Mouse (Mus musculus): ENCODE results near the gene Srebf1. TPM values are rescaled to one million over a fixed set of nuclear protein-coding genes. Genes with fewer than 3 reads are reported as not detected.

Srebf1 gene
- polyA plus RNA-seq, 1 experiment from 2014 or later: 81.5 TPM

- 76% methylated on average over 14 of the region's 14 CpGs for WGBS
- H3K27me3 ChIP-seq (replicated peaks): no peaks in the 10 kb centered on the region
- H3K36me3 ChIP-seq: peaks cover 5% of the 10 kb centered on the region; the same call in 1 of the 2 replicates
- no peaks in the 10 kb centered on the region for H3K9me3 ChIP-seq
- ATAC-seq (ENCODE audit: insufficient read depth, low FRiP score, low read depth): no peak
- no peak overlapping the region for H3K9ac ChIP-seq
- H3K4me2 ChIP-seq: no peak overlapping the region
- no peak overlapping the region for H3K4me3 ChIP-seq (replicated peaks)
- H3K27ac ChIP-seq: no peak overlapping the region
- H3K4me1 ChIP-seq: peaks cover 9% of the 10 kb centered on the region; the same call in 1 of the 2 replicates
Measured at GRCm38 (mm10) chr11:60232441-60233058, 10.2 kb upstream of the Srebf1 start.

DNA sequence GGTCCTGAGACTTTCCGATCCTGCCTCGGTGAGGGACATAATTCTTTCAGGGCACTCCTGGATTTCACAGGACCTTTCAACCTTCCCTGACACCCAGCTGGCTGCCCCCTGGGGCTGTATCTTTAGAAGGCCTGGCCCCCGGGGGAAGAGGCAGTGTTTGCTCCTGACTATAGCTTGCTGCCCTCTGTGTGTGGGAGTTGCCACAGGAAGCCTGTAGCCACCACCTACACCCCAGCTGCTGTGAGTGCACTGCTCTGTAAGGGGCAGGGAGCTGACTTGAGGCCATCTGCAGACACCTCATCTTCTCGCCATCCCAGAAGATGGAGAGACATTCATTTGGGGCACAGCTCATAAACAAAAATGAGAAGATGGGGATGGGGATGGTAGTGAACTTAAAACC, 9.6 kb upstream of the Srebf1 start:
- Histone ChIP-seq H3K27ac (no peak overlapping the region), H3K4me3 (replicated peaks) (no peak overlapping the region), H3K4me1 (peaks cover 9% of the 10 kb centered on the region; the same call in 1 of the 2 replicates), H3K27me3 (replicated peaks) (no peaks in the 10 kb centered on the region), H3K4me2 (no peak overlapping the region), H3K9me3 (no peaks in the 10 kb centered on the region), H3K36me3 (no peaks in the 10 kb centered on the region; the same call in 1 of the 2 replicates), H3K9ac (no peak overlapping the region)
- 48% methylated on average over 4 of the region's 4 CpGs for WGBS
- ATAC-seq (ENCODE audit: insufficient read depth, low FRiP score, low read depth): no peak

GRCm38 (mm10) chr11:60231326-60231725, 8.9 kb upstream of the Srebf1 start:
- H3K9ac ChIP-seq: no peak overlapping the region
- ATAC-seq (ENCODE audit: insufficient read depth, low FRiP score, low read depth): no peak
- no peaks in the 10 kb centered on the region for H3K27me3 ChIP-seq (replicated peaks)
- no peaks in the 10 kb centered on the region; the same call in 1 of the 2 replicates for H3K36me3 ChIP-seq
- no peaks in the 10 kb centered on the region for H3K9me3 ChIP-seq
- H3K27ac ChIP-seq: no peak overlapping the region
- H3K4me3 ChIP-seq (replicated peaks): no peak overlapping the region
- 69% methylated on average over 3 of the region's 3 CpGs for WGBS
- peaks cover 9% of the 10 kb centered on the region; the same call in 1 of the 2 replicates for H3K4me1 ChIP-seq
- H3K4me2 ChIP-seq: no peak overlapping the region

GRCm38 (mm10) chr11:60230512-60230911, 8.1 kb upstream of the Srebf1 start:
- H3K27me3 ChIP-seq (replicated peaks): no peaks in the 10 kb centered on the region
- no peak overlapping the region for H3K4me3 ChIP-seq (replicated peaks)
- no peaks in the 10 kb centered on the region for H3K9me3 ChIP-seq
- ATAC-seq (ENCODE audit: insufficient read depth, low FRiP score, low read depth): 0 out of 2 replicates have a peak, but pooled peaks have one; percentile 33
- no peak overlapping the region for H3K9ac ChIP-seq
- no peak overlapping the region for H3K4me2 ChIP-seq
- H3K4me1 ChIP-seq: peaks cover 9% of the 10 kb centered on the region; the same call in 1 of the 2 replicates
- peak overlapping the region; percentile 61; the same call in 1 of the 2 replicates for H3K27ac ChIP-seq
- H3K36me3 ChIP-seq: no peaks in the 10 kb centered on the region; the same call in 1 of the 2 replicates
- 85% methylated on average over 7 of the region's 7 CpGs for WGBS

DNA sequence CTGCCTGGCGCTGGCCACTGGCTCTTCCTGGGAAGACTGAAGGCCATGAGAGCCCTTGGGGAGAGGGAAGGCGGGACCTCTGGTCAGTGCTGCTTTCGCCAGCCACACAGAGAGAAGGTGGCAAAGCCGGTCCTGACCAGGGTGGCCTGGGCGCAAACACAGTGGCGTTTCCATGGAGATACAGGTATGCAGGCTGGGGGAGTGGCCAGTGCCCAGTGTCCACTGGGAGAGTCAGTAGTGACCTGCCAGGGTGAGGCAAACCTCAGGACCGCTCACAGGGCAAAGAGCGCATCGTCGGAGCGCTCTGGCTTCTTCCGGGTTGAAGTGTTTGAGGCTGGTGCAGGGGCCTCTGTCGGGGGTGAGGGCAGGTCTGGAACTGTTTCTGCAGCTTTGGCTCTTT, 7.4 kb upstream of the Srebf1 start:
- Histone ChIP-seq H3K9me3 (no peaks in the 10 kb centered on the region), H3K9ac (no peak overlapping the region), H3K4me1 (peaks cover 9% of the 10 kb centered on the region; the same call in 1 of the 2 replicates), H3K27ac (peak overlapping the region; percentile 61; the same call in 1 of the 2 replicates), H3K4me3 (replicated peaks) (no peak overlapping the region), H3K4me2 (0 out of 2 replicates have a peak overlapping the region, but pooled peaks have one; percentile 4), H3K36me3 (no peaks in the 10 kb centered on the region; the same call in 1 of the 2 replicates), H3K27me3 (replicated peaks) (no peaks in the 10 kb centered on the region)
- ATAC-seq (ENCODE audit: insufficient read depth, low FRiP score, low read depth): peak; percentile 81
- WGBS: 55% methylated on average over 13 of the region's 13 CpGs

- Histone ChIP-seq H3K4me2 (no peak overlapping the region), H3K9ac (no peak overlapping the region), H3K9me3 (no peaks in the 10 kb centered on the region), H3K4me1 (peaks cover 9% of the 10 kb centered on the region; the same call in 1 of the 2 replicates), H3K36me3 (no peaks in the 10 kb centered on the region; the same call in 1 of the 2 replicates), H3K27ac (no peak overlapping the region), H3K4me3 (replicated peaks) (no peak overlapping the region), H3K27me3 (replicated peaks) (no peaks in the 10 kb centered on the region)
- 56% methylated on average over 3 of the region's 3 CpGs for WGBS
- ATAC-seq (ENCODE audit: insufficient read depth, low FRiP score, low read depth): no peak
Measured at GRCm38 (mm10) chr11:60228525-60228924, 6.1 kb upstream of the Srebf1 start.

DNA sequence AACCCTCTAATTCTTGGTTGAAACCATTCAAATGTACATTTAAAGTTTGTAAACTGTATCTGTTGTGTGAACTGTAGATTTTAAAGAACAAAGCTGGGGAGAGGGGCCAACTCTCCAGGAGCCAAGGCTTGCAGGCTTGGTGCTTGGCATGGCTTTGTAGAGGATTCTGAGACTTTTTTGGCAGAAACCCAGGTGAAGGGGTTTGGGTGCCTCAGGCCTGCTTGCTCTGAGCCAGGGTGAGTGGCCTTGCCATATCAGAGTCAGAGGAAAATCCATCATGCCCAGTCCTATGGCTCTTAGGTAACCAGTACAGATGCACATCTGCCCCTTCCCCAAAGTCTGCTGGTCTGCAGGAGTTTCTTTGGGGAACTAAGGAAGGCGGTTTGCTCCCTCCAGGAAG, 3.5 kb upstream of the Srebf1 start:
- Histone ChIP-seq H3K4me1 (peaks cover 23% of the 10 kb centered on the region), H3K9ac (no peak overlapping the region), H3K27me3 (replicated peaks) (no peaks in the 10 kb centered on the region), H3K27ac (no peak overlapping the region), H3K4me3 (replicated peaks) (no peak overlapping the region), H3K9me3 (no peaks in the 10 kb centered on the region), H3K4me2 (no peak overlapping the region), H3K36me3 (no peaks in the 10 kb centered on the region; the same call in 1 of the 2 replicates)
- WGBS: 63% methylated on average over 1 of the region's 1 CpGs
- ATAC-seq (ENCODE audit: insufficient read depth, low FRiP score, low read depth): no peak

DNA sequence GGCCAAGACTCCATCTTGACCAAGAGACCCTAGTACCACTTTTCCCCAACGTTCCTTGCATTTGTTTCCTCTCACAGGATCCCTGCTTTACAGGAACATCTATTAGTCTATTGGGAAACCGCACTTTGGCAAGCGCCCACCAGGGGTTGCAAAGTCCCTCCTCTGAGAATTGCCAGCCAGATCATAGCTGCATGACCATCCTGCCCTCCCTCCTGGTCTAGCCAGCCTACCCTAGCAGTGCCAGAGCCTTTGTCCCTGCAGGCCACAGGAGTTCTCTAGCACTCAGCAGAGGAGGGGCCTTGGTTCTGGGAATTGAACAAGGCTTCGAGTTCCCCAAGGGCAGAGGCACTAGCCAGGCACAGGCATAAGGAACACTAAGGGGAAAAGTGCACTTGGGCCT, 2.3 kb upstream of the Srebf1 start:
- no peaks in the 10 kb centered on the region for H3K27me3 ChIP-seq (replicated peaks)
- no peak for ATAC-seq (ENCODE audit: insufficient read depth, low FRiP score, low read depth)

GRCm38 (mm10) chr11:60222085-60222468, 304 bp downstream of the Srebf1 start:
- H3K9me3 ChIP-seq: no peaks in the 10 kb centered on the region
- no peak for ATAC-seq (ENCODE audit: insufficient read depth, low FRiP score, low read depth)
- peaks cover 42% of the 10 kb centered on the region for H3K4me1 ChIP-seq
- WGBS: 46% methylated on average over 3 of the region's 3 CpGs
- H3K4me2 ChIP-seq: peak overlapping the region; percentile 87
- H3K9ac ChIP-seq: no peak overlapping the region
- H3K4me3 ChIP-seq (replicated peaks): peak overlapping the region; percentile 43
- H3K27ac ChIP-seq: peak overlapping the region; percentile 76; the same call in 1 of the 2 replicates
- H3K36me3 ChIP-seq: peaks cover 16% of the 10 kb centered on the region
- no peaks in the 10 kb centered on the region for H3K27me3 ChIP-seq (replicated peaks)

More for the DNA sequence above, 2.3 kb upstream of the Srebf1 start:
- 50% methylated on average over 4 of the region's 4 CpGs for WGBS
- Histone ChIP-seq H3K4me2 (no peak overlapping the region), H3K9me3 (no peaks in the 10 kb centered on the region), H3K9ac (no peak overlapping the region), H3K4me3 (replicated peaks) (no peak overlapping the region), H3K4me1 (peaks cover 24% of the 10 kb centered on the region), H3K36me3 (no peaks in the 10 kb centered on the region; the same call in 1 of the 2 replicates), H3K27ac (no peak overlapping the region)

- Histone ChIP-seq H3K9ac (no peak overlapping the region), H3K27me3 (replicated peaks) (no peaks in the 10 kb centered on the region), H3K4me2 (0 out of 2 replicates have a peak overlapping the region, but pooled peaks have one; percentile 87), H3K27ac (no peak overlapping the region), H3K36me3 (peaks cover 16% of the 10 kb centered on the region), H3K9me3 (no peaks in the 10 kb centered on the region), H3K4me1 (peaks cover 44% of the 10 kb centered on the region), H3K4me3 (replicated peaks) (no peak overlapping the region)
- ATAC-seq (ENCODE audit: insufficient read depth, low FRiP score, low read depth): no peak
- WGBS: 87% methylated on average over 6 of the region's 6 CpGs
Measured at GRCm38 (mm10) chr11:60221425-60221824, 956 bp downstream of the Srebf1 start.

GRCm38 (mm10) chr11:60220291-60220804, 2.0 kb downstream of the Srebf1 start:
- Histone ChIP-seq H3K4me3 (replicated peaks) (peak overlapping the region; percentile 72), H3K4me1 (peaks cover 51% of the 10 kb centered on the region), H3K27ac (peak overlapping the region; percentile 90), H3K36me3 (peaks cover 16% of the 10 kb centered on the region), H3K4me2 (peak overlapping the region; percentile 81), H3K9ac (peak overlapping the region; percentile 53; the same call in 1 of the 2 replicates), H3K9me3 (no peaks in the 10 kb centered on the region), H3K27me3 (replicated peaks) (no peaks in the 10 kb centered on the region)
- WGBS: under 1% methylated on average over 46 of the region's 46 CpGs
- ATAC-seq (ENCODE audit: insufficient read depth, low FRiP score, low read depth): peak; percentile 81

- peaks cover 51% of the 10 kb centered on the region for H3K4me1 ChIP-seq
- 12% methylated on average over 8 of the region's 8 CpGs for WGBS
Measured at GRCm38 (mm10) chr11:60219609-60220008, 2.8 kb downstream of the Srebf1 start.

More at GRCm38 (mm10) chr11:60219609-60220008, 2.8 kb downstream of the Srebf1 start:
- no peak for ATAC-seq (ENCODE audit: insufficient read depth, low FRiP score, low read depth)
- peak overlapping the region; percentile 72 for H3K4me3 ChIP-seq (replicated peaks)
- H3K36me3 ChIP-seq: peaks cover 16% of the 10 kb centered on the region
- H3K4me2 ChIP-seq: peak overlapping the region; percentile 81
- no peaks in the 10 kb centered on the region for H3K9me3 ChIP-seq
- peak overlapping the region; percentile 53 for H3K9ac ChIP-seq
- H3K27me3 ChIP-seq (replicated peaks): no peaks in the 10 kb centered on the region
- peak overlapping the region; percentile 90 for H3K27ac ChIP-seq

All from stomach, embryonic 15.5 days (tissue).